ENCODE assay signal across 22 mouse cellular contexts in the genomic region with DNA sequence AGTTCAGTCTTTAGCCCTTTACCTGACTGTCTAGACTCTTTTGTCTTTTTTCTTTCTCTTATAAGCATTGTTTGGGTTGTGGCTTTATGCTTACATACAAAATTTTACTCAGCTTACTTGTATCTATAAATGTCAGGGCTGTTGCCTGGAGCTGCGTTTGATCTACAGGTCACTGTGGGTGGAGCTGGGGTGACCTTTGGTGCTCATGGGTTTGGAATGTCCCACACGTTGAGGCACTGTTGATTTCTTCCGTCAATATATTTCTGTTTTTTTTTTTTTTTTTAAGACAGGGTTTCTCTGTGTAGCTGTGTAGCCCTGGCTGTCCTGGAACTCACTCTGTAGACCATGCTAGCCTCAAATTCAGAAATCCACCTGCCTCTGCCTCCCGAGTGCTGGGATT. TPM values are rescaled to one million over a fixed set of nuclear protein-coding genes. Genes with fewer than 3 reads are reported as not detected.
A peak's percentile ranks its signal among the peaks of the same experiment; 100 is the strongest.
DNase-seq lines count a peak whose midpoint lies in the region; TF ChIP-seq lines count a peak whose summit lies in the region.
"Had no signal": no experiment of that assay in that cellular context is flagged by ENCODE, and none has a peak within 500 bp of the region (broad histone marks: within the 10 kb centered on the region; RNA-seq: fewer than 3 reads in every experiment).

No protein-coding gene starts in this region.

- H3K79me2 ChIP-seq in MEL (ENCODE audit: control insufficient read depth, insufficient read depth, low read length, poor library complexity), result no peaks in the 10 kb centered on the region; the same call in 1 of the 2 replicates

- no peaks in the 10 kb centered on the region; a peak in 1 of 4 replicates for H3K4me1 ChIP-seq in MEL (ENCODE audit: control insufficient read depth in 1 of 2, insufficient read depth in 2 of 2, low read length in 2 of 2)
- H3K4me1 ChIP-seq: embryonic facial prominence, embryonic 12.5 days had no signal

- no peak overlapping the region for H3K4me3 ChIP-seq in MEL (ENCODE audit: control insufficient read depth in 1 of 2, insufficient read depth in 1 of 2, low read depth in 2 of 2, low read length in 2 of 2)
- H3K4me3 ChIP-seq: embryonic facial prominence, embryonic 10.5 days; embryonic facial prominence, embryonic 12.5 days; forebrain, embryonic 13.5 days; forebrain, embryonic 15.5 days had no signal

- no peaks in the 10 kb centered on the region for H3K9me3 ChIP-seq in MEL (replicated peaks; ENCODE audit: insufficient read depth, low read length)
- H3K9me3 ChIP-seq: embryonic facial prominence, embryonic 10.5 days; embryonic facial prominence, embryonic 12.5 days; forebrain, embryonic 13.5 days; forebrain, embryonic 15.5 days had no signal

- H3K27me3 ChIP-seq in MEL (ENCODE audit: control insufficient read depth in 1 of 2, insufficient read depth in 2 of 2, low read length in 2 of 2), result peaks cover 8 to 10% of the 10 kb centered on the region in 2 experiments
- H3K27me3 ChIP-seq: forebrain, embryonic 13.5 days; forebrain, embryonic 15.5 days had no signal

- TF ChIP-seq EP300 in MEL (IDR thresholded peaks at IDR 0.05; ENCODE audit: low read depth in 1 of 2, low read length in 2 of 2), result no peak

- DNase-seq in adrenal gland, adult 2 months, result peak; percentile 76
- DNase-seq in adrenal gland, postnatal 25 days, result no peak
- peak; percentile 41 for DNase-seq in adrenal gland, postnatal 14 days
- DNase-seq in adrenal gland, adult 18-20 months (ENCODE audit: low spot score in 2 of 2), result no peak
- DNase-seq in MEL (ENCODE audit: low read depth, low spot score), result no peak
- no peak for DNase-seq in ovary, postnatal 10 days (ENCODE audit: low spot score)
- DNase-seq in thymus, adult 18-20 months, result no peak
- DNase-seq: B cell, adult 2 months; cerebellum, adult 11-12 months; cerebellum, adult 2 months; cerebellum, adult 9-10 months; cerebellum, postnatal 10 days; cerebellum, postnatal 25 days; forebrain, postnatal 0 days had no signal

- H3K27ac ChIP-seq in MEL (ENCODE audit: control insufficient read depth, low read depth, low read length), result no peak overlapping the region
- H3K27ac ChIP-seq: embryonic facial prominence, embryonic 10.5 days; embryonic facial prominence, embryonic 12.5 days; forebrain, embryonic 13.5 days; forebrain, embryonic 15.5 days had no signal

- TF ChIP-seq RAD21 in MEL (IDR thresholded peaks at IDR 0.05; ENCODE audit: low read depth, low read length), result no peak

- TF ChIP-seq POLR2A in MEL (IDR thresholded peaks at IDR 0.05; ENCODE audit: control insufficient read depth in 1 of 2, insufficient read depth in 1 of 2, low read depth in 1 of 2, low read length in 2 of 2, poor library complexity in 1 of 2), result no peak

- no peak for TF ChIP-seq CTCF in MEL (IDR thresholded peaks at IDR 0.05 in 2 of 3, conservative IDR thresholded peaks at IDR 0.05 in 1 of 3; ENCODE audit: control insufficient read depth in 1 of 3, insufficient read depth in 1 of 3, low read depth in 2 of 3, low read length in 3 of 3, poor library complexity in 1 of 3, severe bottlenecking in 1 of 3)

- no peak overlapping the region for H3K9ac ChIP-seq in MEL (ENCODE audit: control insufficient read depth, low read depth, low read length, poor library complexity, severe bottlenecking)
- H3K9ac ChIP-seq: embryonic facial prominence, embryonic 12.5 days; forebrain, embryonic 13.5 days; forebrain, embryonic 15.5 days; forebrain, postnatal 0 days had no signal

- no peaks in the 10 kb centered on the region for H3K36me3 ChIP-seq in MEL (ENCODE audit: control insufficient read depth in 1 of 2, insufficient read depth in 2 of 2, low read length in 2 of 2)
- H3K36me3 ChIP-seq: embryonic facial prominence, embryonic 10.5 days; embryonic facial prominence, embryonic 12.5 days; forebrain, embryonic 15.5 days; G1E had no signal

TF ChIP-seq in MEL, 35 proteins besides CTCF, POLR2A, EP300 and RAD21:
- TF ChIP-seq E2F4 (IDR thresholded peaks at IDR 0.05; ENCODE audit: borderline replicate concordance, low read depth, low read length) (no peak), ZNF384 (IDR thresholded peaks at IDR 0.05; ENCODE audit: low read depth, low read length) (peak; percentile 63; the same call in 1 of the 2 replicates)

RNA-seq across cellular contexts. Expression of a gene that starts 4.7 kb away (rescaled TPM):
- 1 to 10 TPM; 2.8 to 9.7 TPM for total RNA-seq in adrenal gland, adult 2 months (2021)
- polyA plus RNA-seq in adrenal gland, adult 2 months (2012; rRNA removed), result 11.9 and 15.9 TPM in 2 replicates
- total RNA-seq in adrenal gland, postnatal 25 days (2021), result 4.1 and 4.3 TPM in 2 replicates
- 3.4 and 4.7 TPM in 2 replicates for total RNA-seq in adrenal gland, postnatal 14 days (2021)
- 1 to 10 TPM; 5.4 to 7.2 TPM for total RNA-seq in adrenal gland, adult 18-20 months (2021)
- total RNA-seq in MEL (2012; rRNA removed), result 14.4 and 17.0 TPM in 2 replicates
- 10 to 100 TPM in 1 of 2 experiments, not detected in 1; 35.2 TPM for polyA plus RNA-seq in MEL (2012; ENCODE audit: insufficient read depth in 1 of 2, insufficient read length in 2 of 2, low read depth in 1 of 2, low replicate concordance in 2 of 2, missing spikeins in 1 of 2)
- total RNA-seq: CH12.LX, G1E had no signal
- polyA plus RNA-seq: CD4-positive, CD25-positive, alpha-beta regulatory T cell, adult 4 months; G1E had no signal

RNA-seq across cellular contexts. Expression of a gene that starts 24.8 kb away (rescaled TPM):
- total RNA-seq in adrenal gland, adult 2 months (2021), result 1 to 10 TPM in 1 of 2 experiments, under 1 TPM in 1; 0.66 to 1.4 TPM
- polyA plus RNA-seq in adrenal gland, adult 2 months (2012; rRNA removed), result 3.6 and 6.6 TPM in 2 replicates
- 1.4 and 2.5 TPM in 2 replicates for total RNA-seq in adrenal gland, postnatal 25 days (2021)
- total RNA-seq in adrenal gland, postnatal 14 days (2021), result 3.1 and 3.7 TPM in 2 replicates
- under 1 TPM; 0.83 to 0.93 TPM for total RNA-seq in adrenal gland, adult 18-20 months (2021)
- 40.6 and 50.7 TPM in 2 replicates for total RNA-seq in MEL (2012; rRNA removed)
- 10 to 100 TPM in 1 of 2 experiments, not detected in 1; 74.7 TPM for polyA plus RNA-seq in MEL (2012; ENCODE audit: insufficient read depth in 1 of 2, insufficient read length in 2 of 2, low read depth in 1 of 2, low replicate concordance in 2 of 2, missing spikeins in 1 of 2)
- total RNA-seq: gastrocnemius, adult 18-20 months had no signal

RNA-seq across cellular contexts. Expression of a gene that starts 34.9 kb away (rescaled TPM):
- 100 to 1,000 TPM in 1 of 2 experiments, 10 to 100 TPM in 1; 51.5 to 101 TPM for total RNA-seq in adrenal gland, adult 2 months (2021)
- 31.7 and 36.9 TPM in 2 replicates for polyA plus RNA-seq in adrenal gland, adult 2 months (2012; rRNA removed)
- total RNA-seq in adrenal gland, postnatal 25 days (2021), result 28.9 and 30.2 TPM in 2 replicates
- 79.4 and 132 TPM in 2 replicates for total RNA-seq in adrenal gland, postnatal 14 days (2021)
- total RNA-seq in adrenal gland, adult 18-20 months (2021), result 100 to 1,000 TPM in 1 of 2 experiments, 10 to 100 TPM in 1; 52.9 to 106 TPM
- total RNA-seq in MEL (2012; rRNA removed), result 419 and 438 TPM in 2 replicates
- polyA plus RNA-seq in MEL (2012; ENCODE audit: insufficient read depth in 1 of 2, insufficient read length in 2 of 2, low read depth in 1 of 2, low replicate concordance in 2 of 2, missing spikeins in 1 of 2), result 100 to 1,000 TPM in 1 of 2 experiments, not detected in 1; 282 TPM

RNA-seq across cellular contexts. Expression of a gene that starts 41.0 kb away (rescaled TPM):
- 10 to 100 TPM; 57.5 to 58.2 TPM for total RNA-seq in adrenal gland, adult 2 months (2021)
- polyA plus RNA-seq in adrenal gland, adult 2 months (2012; rRNA removed), result 159 and 168 TPM in 2 replicates
- total RNA-seq in adrenal gland, postnatal 25 days (2021), result 65.9 and 69.0 TPM in 2 replicates
- 152 and 174 TPM in 2 replicates for total RNA-seq in adrenal gland, postnatal 14 days (2021)
- 10 to 100 TPM; 48.1 to 55.6 TPM for total RNA-seq in adrenal gland, adult 18-20 months (2021)
- 65.2 and 67.8 TPM in 2 replicates for total RNA-seq in MEL (2012; rRNA removed)
- 100 to 1,000 TPM in 1 of 2 experiments, not detected in 1; 261 TPM for polyA plus RNA-seq in MEL (2012; ENCODE audit: insufficient read depth in 1 of 2, insufficient read length in 2 of 2, low read depth in 1 of 2, low replicate concordance in 2 of 2, missing spikeins in 1 of 2)

Comparison
In these comparisons a context has a peak if more than half of its experiments do, and no peak if none do; other contexts are left out.
1. DNase-seq: peak in adrenal gland, adult 2 months (single experiment) and adrenal gland, postnatal 14 days (single experiment); none in adrenal gland, postnatal 25 days (single experiment), adrenal gland, adult 18-20 months (0 of 2), MEL (single experiment), ovary, postnatal 10 days (single experiment) and thymus, adult 18-20 months (0 of 2).